Mouse (Mus musculus) embryonic fibroblast, embryonic 13.5 days (primary cell): ENCODE measurements around the gene Kcnab1.

Experiments used
- CTCF ChIP-seq: IDR thresholded peaks from 2 replicates; pipeline ENCODE4 v1.5.1; 2011; ENCODE audit warnings: mild to moderate bottlenecking, control low read depth, low read length, moderate library complexity, borderline replicate concordance; ENCODE audit not compliant: insufficient read depth
- POLR2A ChIP-seq: IDR thresholded peaks from 2 replicates; pipeline ENCODE4 v1.6.1; 2011; ENCODE audit warnings: low read depth, mild to moderate bottlenecking, control low read depth, low read length, moderate library complexity

- TF ChIP-seq CTCF = no peak
- peak; percentile 19; the same call in 1 of the 2 replicates for TF ChIP-seq POLR2A
These were observed 282.7 kb downstream of the Kcnab1 start for GRCm38 (mm10) chr3:65391784-65392420.
